Mouse (Mus musculus) C2C12 (cell line): Measurements from ENCODE around the gene Ptpn13. TPM values are rescaled to one million over a fixed set of nuclear protein-coding genes. Genes with fewer than 3 reads are reported as not detected.

Experiments used
- H3K27me3 ChIP-seq: one replicate; pipeline ENCODE4 v1.6.1; 2011; ENCODE audit not compliant: control insufficient read depth, insufficient read depth, insufficient read length
- H3K36me3 ChIP-seq: one replicate; pipeline ENCODE4 v1.6.1; 2011; ENCODE audit not compliant: control insufficient read depth, insufficient read depth
- H3K4me3 ChIP-seq: one replicate; pipeline ENCODE4 v1.5.1; 2011; ENCODE audit warnings: mild to moderate bottlenecking, control low read depth; ENCODE audit not compliant: poor library complexity, insufficient read depth, severe bottlenecking
- H3K79me2 ChIP-seq: one replicate; pipeline ENCODE4 v1.6.1; 2011; ENCODE audit not compliant: control insufficient read depth, insufficient read depth
- H3K79me3 ChIP-seq: one replicate; pipeline ENCODE4 v1.6.1; 2011; ENCODE audit warnings: low read depth, control low read depth
- H3ac ChIP-seq: one replicate; pipeline ENCODE3; 2011; ENCODE audit warnings: low read depth; ENCODE audit not compliant: control insufficient read depth, insufficient read length
- CEBPB ChIP-seq: IDR thresholded peaks from one replicate; pipeline ENCODE4 v1.6.1; 2011; ENCODE audit warnings: low read depth, mild to moderate bottlenecking, control low read depth, moderate library complexity
- CTCF ChIP-seq: IDR thresholded peaks from one replicate; pipeline ENCODE4 v1.5.1; 2011; ENCODE audit not compliant: control insufficient read depth, insufficient read depth, insufficient read length
- FOSL1 ChIP-seq: IDR thresholded peaks from one replicate; pipeline ENCODE4 v1.8.0; 2011; ENCODE audit warnings: mild to moderate bottlenecking, low read length; ENCODE audit not compliant: poor library complexity, insufficient read depth, severe bottlenecking
- MAX ChIP-seq: IDR thresholded peaks from one replicate; pipeline ENCODE4 v1.6.1; 2011; ENCODE audit warnings: mild to moderate bottlenecking, control low read depth
- MYOD1 ChIP-seq: IDR thresholded peaks from one replicate; pipeline ENCODE4 v1.6.1; 2011; ENCODE audit warnings: low read depth; ENCODE audit not compliant: control insufficient read depth, insufficient read length
- MYOG ChIP-seq: IDR thresholded peaks from one replicate; pipeline ENCODE4 v1.6.1; 2011; ENCODE audit not compliant: control insufficient read depth, insufficient read length; ENCODE audit errors: extremely low read depth
- USF1 ChIP-seq: IDR thresholded peaks from one replicate; pipeline ENCODE4 v1.6.1; 2011; ENCODE audit warnings: low read depth, mild to moderate bottlenecking, control low read depth, moderate library complexity
- polyA plus RNA-seq: library from polyadenylated mRNA; unstranded; fragments of >200 nt; fragmentation: generic; extraction: Trizol; gene quantifications from one replicate; pipeline ENCODE4 v1.2.1, GENCODE M21; 2012; ENCODE audit warnings: missing spikeins

The Ptpn13 gene
- polyA plus RNA-seq, 1 experiment = 1.8 TPM

DNA sequence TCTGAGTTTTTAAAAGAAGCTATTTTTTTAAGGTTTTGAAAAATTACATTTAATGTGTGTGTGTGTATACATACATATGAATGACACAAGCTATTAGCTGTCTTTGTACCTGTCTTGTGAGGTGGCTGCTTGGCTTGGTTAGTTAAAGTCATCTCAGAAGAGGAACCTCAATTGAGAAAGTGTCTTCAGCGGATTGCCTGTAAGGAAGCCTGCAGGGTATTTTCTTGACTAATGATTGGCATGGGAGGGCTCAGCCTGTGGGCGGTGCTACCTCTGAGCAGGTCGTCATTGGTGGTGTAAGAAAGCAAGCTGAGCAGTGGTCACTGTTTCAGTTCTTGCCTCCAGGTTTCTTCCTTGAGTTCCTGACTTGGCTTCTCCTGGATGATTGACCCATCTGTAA, 12.7 kb downstream of the Ptpn13 start:
- Histone ChIP-seq H3ac (no peak overlapping the region), H3K79me2 (no peaks in the 10 kb centered on the region), H3K27me3 (no peaks in the 10 kb centered on the region), H3K4me3 (no peak overlapping the region), H3K36me3 (no peaks in the 10 kb centered on the region), H3K79me3 (no peaks in the 10 kb centered on the region)
- TF ChIP-seq MYOG (no peak), CTCF (no peak), CEBPB (no peak), MYOD1 (no peak), MAX (no peak), USF1 (no peak), FOSL1 (no peak)

DNA sequence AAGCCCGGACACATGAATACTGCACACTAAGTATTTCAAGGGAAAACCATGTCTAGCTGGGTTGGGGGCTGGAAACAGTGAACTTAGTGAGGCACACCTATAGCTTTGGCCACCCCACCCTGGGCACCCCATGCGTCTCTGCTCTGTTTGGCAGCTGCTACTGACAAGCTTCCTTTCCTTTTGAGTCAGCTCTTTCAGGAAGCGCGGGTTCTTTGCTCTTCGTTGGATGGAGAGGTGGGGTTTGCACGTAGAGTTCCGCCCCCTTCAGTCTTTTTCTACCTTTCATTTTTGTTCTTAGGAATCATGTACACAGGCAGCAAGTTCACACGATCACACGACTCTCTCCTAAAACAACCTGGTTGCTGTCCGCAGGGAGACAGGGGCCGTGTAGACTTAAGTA, 14.2 kb downstream of the Ptpn13 start:
- Histone ChIP-seq H3K79me3 (no peaks in the 10 kb centered on the region), H3K79me2 (no peaks in the 10 kb centered on the region), H3K27me3 (no peaks in the 10 kb centered on the region), H3K36me3 (no peaks in the 10 kb centered on the region), H3ac (no peak overlapping the region), H3K4me3 (no peak overlapping the region)
- TF ChIP-seq MAX (no peak), MYOG (no peak), CEBPB (no peak), MYOD1 (no peak), USF1 (no peak), FOSL1 (no peak), CTCF (no peak)

DNA sequence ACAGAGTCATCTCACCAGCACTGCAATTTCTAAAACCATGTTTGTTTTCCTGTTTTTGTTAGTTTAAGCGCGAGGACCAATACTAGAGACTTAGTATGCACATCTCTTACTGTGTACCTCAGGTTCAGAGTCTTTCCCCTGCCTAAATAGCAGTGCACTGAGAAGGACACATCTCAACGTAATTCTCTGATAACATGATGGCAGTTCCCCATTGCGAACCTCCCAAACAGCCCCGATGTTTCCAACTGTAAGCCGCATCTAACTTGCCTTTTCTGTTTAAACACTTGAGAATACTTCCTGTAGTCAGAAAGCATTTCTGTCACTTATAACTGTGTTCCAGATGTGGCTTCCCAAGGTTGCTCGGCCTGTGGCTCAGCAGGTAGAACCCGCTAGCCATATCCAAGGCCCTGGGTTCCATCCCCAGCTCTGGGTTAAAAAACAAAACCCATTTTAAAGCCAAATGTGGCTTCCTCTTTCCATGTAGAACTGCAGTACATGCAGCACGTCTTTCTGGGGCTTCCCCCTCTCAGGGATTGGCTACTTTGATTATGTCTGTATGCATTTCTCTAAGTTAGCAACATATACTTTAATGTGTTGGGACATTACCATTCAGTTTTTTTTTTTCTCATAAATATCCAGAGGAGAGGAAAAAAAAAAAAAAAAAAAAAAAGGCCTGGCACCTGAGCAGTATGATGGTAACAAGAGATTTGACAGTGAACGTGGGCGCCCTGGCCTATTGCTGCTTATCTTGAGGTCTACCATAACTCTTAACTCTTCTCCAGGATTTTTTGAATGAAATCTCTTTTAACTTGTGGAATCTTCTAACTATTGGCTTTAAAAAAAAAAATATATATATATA, 15.7 kb downstream of the Ptpn13 start:
- Histone ChIP-seq H3K27me3 (no peaks in the 10 kb centered on the region), H3K36me3 (no peaks in the 10 kb centered on the region), H3ac (no peak overlapping the region), H3K4me3 (no peak overlapping the region), H3K79me3 (no peaks in the 10 kb centered on the region), H3K79me2 (no peaks in the 10 kb centered on the region)
- TF ChIP-seq MAX (no peak), CTCF (no peak), MYOG (no peak), FOSL1 (no peak), USF1 (no peak), CEBPB (no peak), MYOD1 (no peak)

DNA sequence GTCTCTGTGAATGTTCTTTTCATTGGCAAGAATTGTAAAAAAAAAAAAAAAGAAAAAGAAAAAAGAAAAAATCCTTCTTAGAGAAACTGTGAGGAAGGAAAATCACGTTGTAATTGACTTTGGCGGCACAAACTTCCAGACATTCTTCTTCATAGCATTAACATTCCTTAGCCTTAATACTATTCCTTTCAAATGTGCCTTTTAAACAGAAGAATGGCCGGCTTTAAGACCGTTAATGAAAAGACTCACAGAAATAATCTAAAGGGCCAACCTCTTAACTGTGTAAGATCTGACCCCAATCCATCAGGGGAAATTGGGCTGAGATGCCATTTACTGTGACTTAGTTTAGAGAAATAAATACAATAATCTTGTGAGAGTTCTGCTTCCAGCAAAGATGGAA, 16.7 kb downstream of the Ptpn13 start:
- no peak for TF ChIP-seq CEBPB
- no peak for TF ChIP-seq MAX
- TF ChIP-seq MYOG = no peak
- TF ChIP-seq CTCF = no peak
- no peak for TF ChIP-seq FOSL1
- TF ChIP-seq MYOD1 = no peak
- no peak for TF ChIP-seq USF1
- H3K36me3 ChIP-seq = no peaks in the 10 kb centered on the region
- H3K4me3 ChIP-seq = no peak overlapping the region
- no peaks in the 10 kb centered on the region for H3K79me3 ChIP-seq
- H3ac ChIP-seq = no peak overlapping the region
- H3K27me3 ChIP-seq = no peaks in the 10 kb centered on the region
- no peaks in the 10 kb centered on the region for H3K79me2 ChIP-seq

DNA sequence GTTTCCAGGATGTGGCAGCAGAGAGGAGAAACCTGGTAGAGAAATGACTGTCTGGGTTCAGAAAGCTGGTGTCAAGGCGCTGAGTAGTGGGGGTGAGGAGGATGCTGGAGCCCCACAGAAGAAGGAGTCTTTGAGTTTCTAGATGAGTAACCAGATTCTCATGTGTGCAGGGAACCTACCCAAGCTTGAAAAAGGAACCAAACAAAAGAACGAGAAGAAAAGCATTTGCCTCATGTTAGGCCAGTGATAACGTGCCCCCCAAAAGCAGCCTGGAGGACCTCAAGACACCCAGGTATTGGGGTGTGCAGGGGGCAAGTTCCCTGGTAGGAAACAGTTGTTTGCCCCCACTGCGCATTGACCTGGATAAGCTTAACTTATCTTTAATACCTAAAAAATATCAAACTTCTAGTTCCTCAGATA, 17.3 kb downstream of the Ptpn13 start:
- no peak overlapping the region for H3ac ChIP-seq
- H3K79me2 ChIP-seq = no peaks in the 10 kb centered on the region
- H3K27me3 ChIP-seq = no peaks in the 10 kb centered on the region
- H3K4me3 ChIP-seq = no peak overlapping the region
- no peaks in the 10 kb centered on the region for H3K79me3 ChIP-seq
- no peaks in the 10 kb centered on the region for H3K36me3 ChIP-seq
- TF ChIP-seq MYOD1 (no peak), CTCF (no peak), MYOG (no peak), MAX (no peak), FOSL1 (no peak), CEBPB (no peak), USF1 (no peak)

DNA sequence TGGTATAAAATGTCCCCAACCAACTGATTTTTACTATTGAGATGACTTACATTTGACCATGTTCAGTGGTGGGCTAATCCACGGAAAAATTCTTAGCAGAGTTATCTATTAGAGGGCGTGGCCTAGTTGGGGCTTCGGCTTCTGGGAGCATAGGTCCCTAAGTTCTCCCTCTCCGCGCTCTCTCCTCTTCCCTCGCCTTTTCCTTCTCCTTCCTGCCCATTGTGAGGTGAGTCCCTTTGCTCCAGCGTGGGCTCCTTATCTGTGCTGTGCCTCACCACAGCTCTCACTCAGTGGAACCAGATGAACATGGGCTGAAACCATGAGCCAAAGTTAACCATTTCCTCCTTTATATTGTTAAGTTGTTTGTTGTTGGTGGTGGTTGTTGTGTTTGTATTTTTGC, 17.9 kb downstream of the Ptpn13 start:
- TF ChIP-seq CEBPB (no peak), MYOG (no peak), FOSL1 (no peak), USF1 (no peak), CTCF (no peak), MYOD1 (no peak), MAX (no peak)
- no peaks in the 10 kb centered on the region for H3K79me3 ChIP-seq

More for the DNA sequence above, 17.9 kb downstream of the Ptpn13 start:
- no peak overlapping the region for H3ac ChIP-seq
- H3K4me3 ChIP-seq = no peak overlapping the region
- H3K27me3 ChIP-seq = no peaks in the 10 kb centered on the region
- H3K36me3 ChIP-seq = no peaks in the 10 kb centered on the region
- H3K79me2 ChIP-seq = no peaks in the 10 kb centered on the region
